Mouse (Mus musculus) left cerebral cortex, adult 11 months (tissue): Measurements from ENCODE around the gene Hagh.

Experiments
- DNase-seq: peaks from one replicate; pipeline ENCODE4 v3.0.0; 2022; ENCODE audit warnings: low spot score

The Hagh gene

GRCm38 (mm10) chr17:24850065-24850772, 10.3 kb downstream of the Hagh start, which contains the start of gene Fahd1:
Fahd1 (minus strand) TSS chr17:24850364.
- peak; percentile 96 for DNase-seq

DNA sequence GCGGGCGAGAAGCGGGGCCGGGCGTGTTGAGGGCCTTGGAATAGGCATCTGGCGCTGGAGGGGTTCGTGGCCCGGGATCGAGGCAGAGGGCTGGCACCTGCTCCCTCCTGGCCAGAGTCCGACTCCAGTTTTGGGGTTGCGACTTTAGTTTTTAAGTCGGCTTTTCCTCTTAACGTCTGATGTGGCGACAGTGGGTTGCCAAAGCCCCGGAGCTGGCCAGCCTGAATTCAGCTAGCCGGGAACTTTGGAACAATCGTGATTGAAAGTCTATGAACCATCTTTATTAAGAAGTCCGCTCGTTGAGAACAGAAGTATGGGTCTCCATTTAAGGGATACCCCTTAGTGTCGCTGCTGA, 10.8 kb downstream of the Hagh start:
- DNase-seq, result no peak

GRCm38 (mm10) chr17:24851381-24852125, 11.6 kb downstream of the Hagh start:
- no peak for DNase-seq

DNA sequence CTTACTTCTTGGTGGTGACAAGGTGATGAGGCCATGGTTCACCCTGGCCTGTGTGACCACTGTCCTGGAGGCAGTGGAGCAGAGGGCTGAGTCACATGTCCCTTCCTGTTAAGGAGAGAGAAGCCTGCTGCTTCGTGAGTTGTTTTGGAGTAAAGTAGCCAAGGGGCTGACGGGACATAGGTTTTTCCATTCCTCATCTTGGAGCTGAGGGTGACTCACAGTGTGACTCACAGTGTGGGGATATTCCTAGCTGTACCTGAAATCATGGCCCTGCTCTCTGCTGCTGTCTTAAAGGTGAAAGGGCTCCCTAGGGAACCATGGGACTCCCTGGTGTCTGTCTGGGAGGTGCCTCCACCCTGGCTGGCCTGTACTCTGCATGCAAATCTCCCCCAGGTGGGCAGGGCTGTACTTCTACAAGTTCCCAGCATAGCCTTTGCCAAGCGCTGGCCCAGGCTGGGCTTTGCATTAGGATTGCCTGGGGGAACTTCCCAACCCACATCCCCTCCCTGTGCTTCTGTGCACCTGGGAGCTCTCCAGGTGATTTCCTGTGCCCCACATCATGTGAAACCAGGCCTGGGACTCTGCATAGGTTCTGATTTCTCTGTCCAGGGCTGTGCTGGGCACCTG, 16.0 kb downstream of the Hagh start:
- DNase-seq, result no peak

GRCm38 (mm10) chr17:24856589-24856988, 16.6 kb downstream of the Hagh start:
- DNase-seq, result no peak

DNA sequence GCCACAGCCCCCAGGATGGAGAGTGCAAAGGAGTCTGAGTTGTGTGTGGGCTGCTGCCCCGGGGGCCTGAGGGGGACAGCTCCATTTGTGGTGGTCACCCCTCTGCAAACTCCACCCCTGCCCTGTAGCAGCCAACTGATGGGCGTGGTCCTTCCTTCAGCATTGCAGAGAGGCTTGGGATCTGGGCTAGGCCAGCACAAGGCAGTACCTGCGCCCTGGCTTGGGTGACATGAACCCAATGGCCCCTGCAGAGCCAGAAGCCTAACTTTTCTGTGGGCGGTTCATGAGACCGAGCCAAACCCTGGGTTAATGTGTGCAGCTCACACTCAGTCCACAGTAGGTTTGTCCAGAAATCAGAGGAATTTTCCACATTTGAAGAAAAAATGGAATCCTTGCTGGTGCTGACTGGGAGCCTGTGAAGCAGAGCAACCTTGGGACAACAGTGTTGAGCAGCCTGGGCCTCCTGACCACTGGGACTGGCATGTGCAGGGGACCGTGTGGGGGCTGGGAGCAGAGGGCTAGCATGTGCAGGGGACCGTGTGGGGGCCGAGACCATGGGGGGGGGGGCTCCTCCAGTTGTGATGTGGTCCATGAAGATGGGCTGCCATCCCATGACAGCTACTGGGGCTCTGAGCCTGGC, 18.0 kb downstream of the Hagh start:
- DNase-seq, result no peak

DNA sequence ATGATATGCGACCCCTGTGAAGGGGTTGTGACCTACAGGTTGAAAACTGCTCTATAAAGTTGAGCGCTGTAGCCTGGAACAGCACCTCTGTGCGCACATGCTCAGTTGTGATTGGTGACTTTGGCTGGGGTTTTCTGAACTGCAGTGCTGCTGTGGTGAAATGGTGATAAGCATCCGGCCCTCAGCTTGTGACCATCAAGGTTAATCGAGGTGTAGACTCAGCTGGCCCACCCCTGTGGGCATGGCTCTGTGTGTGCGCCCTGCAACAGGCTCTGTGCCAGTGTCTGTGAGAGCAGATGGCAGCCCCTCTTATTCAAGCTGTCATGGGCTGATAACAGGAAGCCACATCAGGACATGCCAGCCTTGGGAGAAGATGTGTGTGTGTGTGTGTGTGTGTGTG, 19.0 kb downstream of the Hagh start:
- no peak for DNase-seq

GRCm38 (mm10) chr17:24860076-24860475, 20.1 kb downstream of the Hagh start:
- no peak for DNase-seq

- DNase-seq, result no peak
These were observed 21.8 kb downstream of the Hagh start for GRCm38 (mm10) chr17:24861785-24862184.

DNA sequence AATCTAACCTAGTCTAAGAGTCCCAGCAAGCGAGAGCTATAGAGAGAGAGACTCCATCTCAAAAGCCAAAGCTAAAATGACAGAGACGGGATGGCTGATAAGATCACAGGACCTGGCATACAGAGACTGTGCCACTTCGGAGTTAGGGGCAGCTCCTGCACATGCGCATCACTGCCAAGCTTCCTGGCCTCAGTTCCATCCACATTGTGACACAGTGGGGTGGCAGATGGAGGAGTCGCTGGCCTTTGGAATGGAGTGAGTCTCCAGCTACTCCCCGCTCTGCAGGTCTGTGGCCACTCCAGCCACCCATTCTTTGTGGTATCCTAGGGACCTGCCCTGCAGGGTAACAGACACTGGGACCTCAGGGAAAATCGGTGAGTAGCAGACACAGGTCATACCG, 25.8 kb downstream of the Hagh start, which contains the start of gene Igfals:
TSS of gene Igfals (plus strand) at position 222 of the 400 bp plus-strand sequence.
- DNase-seq, result no peak

DNA sequence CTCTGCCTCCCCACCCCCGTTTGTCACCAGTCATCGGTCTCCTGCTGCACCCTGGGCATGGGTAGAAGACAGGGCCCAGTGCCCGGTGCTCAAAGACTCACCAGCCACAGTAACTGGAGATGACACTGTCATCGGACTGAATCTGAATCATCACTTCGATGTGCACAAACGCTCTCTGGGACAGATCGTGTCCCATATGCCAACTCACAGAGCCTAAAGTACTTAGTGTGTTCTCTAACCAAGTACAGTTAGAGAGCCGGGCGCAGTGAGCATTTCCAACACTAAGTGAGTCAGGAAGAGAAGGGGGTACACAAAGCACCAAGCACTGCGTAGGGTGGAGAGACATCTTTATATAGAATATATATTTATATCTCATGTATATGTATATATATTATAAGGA, 28.0 kb downstream of the Hagh start:
- DNase-seq, result no peak

DNA sequence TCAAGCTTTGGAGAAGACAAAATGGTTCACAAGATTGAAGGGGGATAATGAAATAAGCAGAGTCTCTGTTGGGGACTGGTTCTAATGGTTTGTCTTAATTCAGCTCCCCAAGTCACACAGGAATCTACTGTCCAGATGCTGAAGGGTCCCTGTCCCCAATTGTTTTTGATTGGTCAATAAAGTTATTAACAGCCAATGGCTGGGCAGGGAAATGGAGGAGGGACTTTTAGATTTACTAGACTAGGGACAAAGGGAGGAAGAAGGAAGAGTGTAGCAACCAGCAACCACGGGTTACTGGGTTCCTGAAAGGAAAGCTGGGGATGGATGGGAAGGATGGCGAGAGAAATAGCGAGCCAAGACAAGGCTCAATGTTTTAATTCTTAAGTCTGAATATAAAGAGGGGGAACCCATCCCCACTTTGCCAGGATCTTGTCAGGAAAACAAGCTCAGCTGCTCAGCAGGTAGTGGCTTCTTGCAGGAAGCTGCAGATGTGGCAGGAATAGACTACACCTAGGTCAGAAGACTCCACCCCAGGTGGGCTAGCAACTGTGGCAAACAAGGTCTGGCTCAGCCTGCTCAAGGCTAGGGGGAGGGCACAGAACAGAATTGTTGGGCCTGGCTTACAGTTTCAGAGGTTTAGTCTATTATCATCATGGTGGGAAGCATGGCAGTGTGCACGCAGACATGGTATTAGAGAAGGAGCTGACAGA, 33.9 kb downstream of the Hagh start:
- DNase-seq, result no peak

DNA sequence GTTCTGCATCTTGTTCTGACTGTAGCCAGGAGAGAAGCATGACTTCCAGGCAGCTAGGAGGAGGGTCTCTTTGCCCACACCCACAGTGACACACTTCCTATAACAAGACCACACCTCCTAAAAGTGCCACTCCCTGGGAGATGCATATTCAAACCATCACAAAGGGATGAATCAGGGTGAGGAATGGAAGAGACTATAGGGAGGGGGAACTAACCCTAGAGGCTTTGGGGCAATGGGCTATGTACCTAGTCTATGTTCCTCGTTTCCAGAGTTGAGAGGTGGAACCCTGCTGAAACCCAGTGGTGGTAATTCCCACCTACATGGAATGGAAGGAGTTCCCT, 34.4 kb downstream of the Hagh start:
- no peak for DNase-seq

- no peak for DNase-seq
These were observed 35.0 kb downstream of the Hagh start for GRCm38 (mm10) chr17:24874989-24875388.

- DNase-seq, result no peak
These were observed 37.6 kb downstream of the Hagh start for GRCm38 (mm10) chr17:24877336-24878116.

DNA sequence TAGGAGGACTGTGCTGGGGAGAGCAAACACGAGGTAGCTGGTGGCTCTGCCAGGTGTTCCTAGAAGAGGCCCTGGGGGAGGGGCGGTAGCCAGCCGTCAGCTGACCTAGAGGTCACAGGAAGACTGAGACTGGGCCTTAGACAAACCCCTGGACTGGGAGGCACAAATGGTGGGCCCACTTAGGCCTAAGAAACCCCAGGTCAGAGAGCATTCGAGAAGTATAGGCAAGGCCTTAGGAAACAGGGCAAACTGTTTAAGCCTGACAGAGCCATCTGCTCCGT, 38.1 kb downstream of the Hagh start:
- DNase-seq, result no peak

GRCm38 (mm10) chr17:24878531-24878930, 38.6 kb downstream of the Hagh start:
- DNase-seq, result no peak

DNA sequence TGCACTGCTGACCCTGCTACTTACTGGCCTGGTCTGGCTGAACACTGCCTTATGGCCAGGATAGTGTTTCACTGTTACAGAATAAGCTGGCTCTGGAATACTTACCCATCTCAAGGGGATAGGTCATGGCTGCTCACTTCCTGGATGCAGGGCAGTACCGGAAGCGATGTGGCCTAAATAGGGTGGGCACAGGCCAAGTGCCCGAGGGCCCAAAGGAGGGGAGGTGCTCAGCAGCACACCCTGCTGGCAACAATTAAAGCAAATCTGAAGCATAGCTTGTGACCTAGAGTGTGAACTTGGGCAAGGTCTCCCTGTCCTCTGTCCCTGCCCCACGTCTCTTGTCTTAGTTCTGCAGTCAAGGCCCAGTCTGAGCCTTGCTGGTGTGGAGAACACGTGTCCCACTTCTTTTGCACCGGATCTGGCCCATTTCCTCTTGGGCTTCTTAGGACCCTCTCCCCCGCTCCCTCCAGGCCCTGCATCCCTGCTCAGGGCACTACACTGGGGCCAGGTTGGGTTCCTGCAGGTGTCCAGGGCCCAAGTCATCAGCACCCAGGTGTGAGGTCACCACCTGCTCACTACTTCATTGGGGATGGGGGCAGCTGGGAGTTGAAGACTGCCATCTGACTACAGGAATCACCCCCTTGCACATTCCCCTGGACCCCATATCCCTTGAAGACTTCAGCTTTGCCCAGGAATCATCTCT, 41.9 kb downstream of the Hagh start:
- DNase-seq, result no peak

DNA sequence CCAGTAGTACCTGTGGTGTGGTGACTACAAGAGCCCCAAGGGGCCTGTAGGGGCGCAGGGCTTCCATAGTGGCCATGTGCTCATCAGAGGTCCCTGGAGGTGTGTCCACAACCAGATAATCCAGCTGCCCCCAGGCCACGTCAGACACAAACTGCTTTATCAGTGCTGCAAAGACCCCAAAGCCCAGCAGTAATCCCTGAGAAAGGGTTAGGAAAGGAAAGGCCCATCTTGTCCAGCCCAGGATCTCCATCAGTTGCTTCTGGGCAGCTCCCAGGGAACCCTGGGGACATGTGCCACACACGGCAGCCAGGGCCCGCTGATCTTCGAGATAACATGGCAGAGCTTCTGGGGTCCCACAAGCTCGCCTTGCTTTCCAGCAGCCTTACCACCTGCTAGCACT, 44.4 kb downstream of the Hagh start:
- DNase-seq, result no peak

DNA sequence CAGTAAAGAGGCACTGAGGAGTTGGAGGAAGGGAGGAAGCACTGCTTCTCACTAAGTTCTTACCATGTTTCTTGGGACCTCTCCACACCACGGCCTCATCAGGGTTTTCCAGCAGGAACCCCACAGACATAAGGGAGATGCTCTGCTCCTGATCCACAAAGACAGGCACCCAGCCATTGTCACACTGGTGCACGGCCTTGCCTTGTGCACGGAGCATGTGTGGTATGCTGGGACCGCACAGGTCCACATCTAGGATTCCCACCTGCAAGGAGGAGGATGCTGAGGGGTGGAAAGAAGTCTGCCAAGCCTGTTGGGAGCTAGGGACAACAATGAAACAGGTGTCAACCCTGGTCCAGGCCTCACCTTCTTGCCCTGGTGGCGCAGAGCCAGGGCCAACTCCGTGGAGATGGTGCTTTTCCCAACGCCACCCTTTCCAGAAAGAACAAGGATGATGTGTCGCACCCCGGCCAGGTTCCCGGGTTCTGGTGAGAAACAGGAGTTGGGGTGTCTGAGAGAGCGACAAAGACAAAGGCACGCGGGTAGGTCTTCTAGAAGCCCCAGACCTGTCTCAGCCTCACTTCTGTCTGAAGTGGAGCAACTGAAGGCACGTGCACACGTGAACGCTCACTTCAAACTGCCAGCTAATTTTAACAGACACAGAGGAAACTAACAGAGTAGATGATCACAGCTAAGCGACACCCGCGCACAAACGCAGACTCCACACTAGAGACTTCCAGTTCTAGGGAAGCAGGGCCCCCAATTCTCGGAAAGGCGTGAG, 45.6 kb downstream of the Hagh start:
- no peak for DNase-seq
